Mouse (Mus musculus): ENCODE measurements around the gene Pjvk.

Pjvk gene

GRCm38 (mm10) chr2:76667200-76667599, 18.9 kb downstream of the Pjvk start:
- no peak for DNase-seq (ENCODE audit: low spot score in 2 of 2)

- no peak for DNase-seq (ENCODE audit: low spot score in 2 of 2)
These were observed 23.4 kb downstream of the Pjvk start for GRCm38 (mm10) chr2:76671641-76672040.

GRCm38 (mm10) chr2:76672134-76672745, 24.0 kb downstream of the Pjvk start:
- no peak for DNase-seq (ENCODE audit: low spot score in 2 of 2)

GRCm38 (mm10) chr2:76672966-76673392, 24.7 kb downstream of the Pjvk start, which contains the start of gene Fkbp7:
Gene Fkbp7, minus strand, starts transcription at chr2:76673116.
- peak; percentile 80 to 84 for DNase-seq (ENCODE audit: low spot score in 2 of 2)

- DNase-seq (ENCODE audit: low spot score in 2 of 2) = peak in 1 of 2 experiments; percentile 22
These were observed 25.3 kb downstream of the Pjvk start for GRCm38 (mm10) chr2:76673472-76674081.

GRCm38 (mm10) chr2:76674725-76675427, 26.6 kb downstream of the Pjvk start, which contains the start of gene Plekha3:
Gene Plekha3, plus strand, starts transcription at chr2:76675281.
- peak; percentile 79 to 81 for DNase-seq (ENCODE audit: low spot score in 2 of 2)

- DNase-seq (ENCODE audit: low spot score in 2 of 2) = no peak
These were observed 27.2 kb downstream of the Pjvk start for GRCm38 (mm10) chr2:76675451-76675850.

GRCm38 (mm10) chr2:76675949-76676348, 27.7 kb downstream of the Pjvk start:
- DNase-seq (ENCODE audit: low spot score in 2 of 2) = no peak

- DNase-seq (ENCODE audit: low spot score in 2 of 2) = no peak
These were observed 28.3 kb downstream of the Pjvk start for GRCm38 (mm10) chr2:76676401-76677226.

- no peak for DNase-seq (ENCODE audit: low spot score in 2 of 2)
These were observed 34.0 kb downstream of the Pjvk start for GRCm38 (mm10) chr2:76682301-76682700.

- DNase-seq (ENCODE audit: low spot score in 2 of 2) = no peak
These were observed 38.7 kb downstream of the Pjvk start for GRCm38 (mm10) chr2:76686986-76687385.

GRCm38 (mm10) chr2:76687608-76688007, 39.3 kb downstream of the Pjvk start:
- no peak for DNase-seq (ENCODE audit: low spot score in 2 of 2)

GRCm38 (mm10) chr2:76688162-76688561, 39.9 kb downstream of the Pjvk start:
- no peak for DNase-seq (ENCODE audit: low spot score in 2 of 2)

GRCm38 (mm10) chr2:76690436-76691204, 42.3 kb downstream of the Pjvk start:
- no peak for DNase-seq (ENCODE audit: low spot score in 2 of 2)

GRCm38 (mm10) chr2:76693765-76694164, 45.5 kb downstream of the Pjvk start:
- DNase-seq (ENCODE audit: low spot score in 2 of 2) = no peak

- no peak for DNase-seq (ENCODE audit: low spot score in 2 of 2)
These were observed 47.0 kb downstream of the Pjvk start for GRCm38 (mm10) chr2:76695290-76695689.

GRCm38 (mm10) chr2:76702188-76702587, 53.9 kb downstream of the Pjvk start:
- DNase-seq (ENCODE audit: low spot score in 2 of 2) = no peak

GRCm38 (mm10) chr2:76702751-76703150, 54.5 kb downstream of the Pjvk start:
- DNase-seq (ENCODE audit: low spot score in 2 of 2) = no peak

- DNase-seq (ENCODE audit: low spot score in 2 of 2) = no peak
These were observed 57.4 kb downstream of the Pjvk start for GRCm38 (mm10) chr2:76705655-76706054.
